Mouse (Mus musculus) midbrain, embryonic 14.5 days (tissue): ENCODE data around the gene Lpar2. TPM values are rescaled to one million over a fixed set of nuclear protein-coding genes. Genes with fewer than 3 reads are reported as not detected.
A peak's percentile ranks its signal among the peaks of the same experiment; 100 is the strongest.

Experiments used
- ATAC-seq: fragments of 200-750 bp; cut with Nextera tagmentation; 2 replicates; pipeline ENCODE4 v1.8.0; 2017; ENCODE audit warnings: moderate number of reproducible peaks, moderate library complexity; ENCODE audit not compliant: low FRiP score, low TSS enrichment
- DNase-seq: peaks from one replicate; pipeline ENCODE4 v3.0.0-alpha.2; 2015
- H3K27ac ChIP-seq: fragments of 300-500 bp; sonication (generic); replicated peaks from 2 replicates; pipeline ENCODE4 v1.5.1; 2014; ENCODE audit warnings: mild to moderate bottlenecking, low read depth, low read length, moderate library complexity
- H3K27me3 ChIP-seq: fragments of 300-500 bp; sonication (generic); 2 replicates; pipeline ENCODE4 v1.6.1; 2014; ENCODE audit warnings: low read length, control low read depth, mixed read lengths; ENCODE audit not compliant: control insufficient read depth, insufficient read depth
- H3K36me3 ChIP-seq: fragments of 300-500 bp; sonication (generic); 2 replicates; pipeline ENCODE4 v1.6.1; 2014; ENCODE audit warnings: low read length, control low read depth; ENCODE audit not compliant: control insufficient read depth, insufficient read depth
- H3K4me1 ChIP-seq: fragments of 300-500 bp; sonication (generic); 2 replicates; pipeline ENCODE4 v1.6.1; 2014; ENCODE audit warnings: mild to moderate bottlenecking, antibody characterized with exemption, low read length, control low read depth; ENCODE audit not compliant: control insufficient read depth, insufficient read depth
- H3K4me2 ChIP-seq: fragments of 300-500 bp; sonication (generic); 2 replicates; pipeline ENCODE4 v1.6.1; 2014; ENCODE audit warnings: mild to moderate bottlenecking, low read length, moderate library complexity
- H3K4me3 ChIP-seq: fragments of 300-500 bp; sonication (generic); replicated peaks from 2 replicates; pipeline ENCODE4 v1.5.1; 2014; ENCODE audit warnings: low read depth, low read length
- H3K9ac ChIP-seq: fragments of 300-500 bp; sonication (generic); replicated peaks from 2 replicates; pipeline ENCODE4 v1.6.1; 2014; ENCODE audit warnings: mild to moderate bottlenecking, low read length, moderate library complexity
- H3K9me3 ChIP-seq: fragments of 300-500 bp; sonication (generic); 2 replicates; pipeline ENCODE4 v1.6.1; 2016; ENCODE audit warnings: low read length, control low read depth, mixed read lengths; ENCODE audit not compliant: control insufficient read depth
- WGBS: fragments of 180-500 bp; shearing (Covaris S2); extraction: QIAGEN DNeasy Blood & Tissue Kit; methylation state at CpG from one replicate; pipeline ENCODE4 v1.1.7; 2014; 5-methylcytosine and 5-hydroxymethylcytosine counted together
- polyA plus RNA-seq: library from polyadenylated mRNA; unstranded; fragments of >200 nt; fragmentation: Nextera tagmentation; extraction: Ambion mirVana; gene quantifications from 2 replicates; pipeline ENCODE4 v1.2.1, GENCODE M21; 2014

Gene Lpar2
- polyA plus RNA-seq, 1 experiment from 2014 or later: 1.2 TPM

DNA sequence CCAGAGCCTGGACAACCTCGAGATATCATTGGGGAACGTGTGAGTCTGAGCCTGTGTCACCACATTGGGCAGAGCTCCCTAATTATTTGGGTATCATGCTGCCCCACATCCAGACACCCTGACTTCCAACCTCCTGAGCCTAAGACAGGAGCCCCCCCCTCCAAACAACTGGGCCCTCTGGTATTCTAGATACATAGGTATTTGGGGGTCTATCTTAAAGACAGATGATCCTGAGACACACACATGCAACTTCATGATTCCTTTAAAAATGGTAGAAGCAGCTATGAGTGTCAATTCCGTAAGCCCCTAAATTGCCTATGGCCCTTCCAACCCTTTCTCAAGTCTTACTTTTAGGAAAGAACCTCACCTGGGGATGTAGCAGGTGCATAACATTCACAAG, 12.4 kb upstream of the Lpar2 start:
- Histone ChIP-seq H3K27ac (no peak overlapping the region), H3K9ac (no peak overlapping the region; the same call in 1 of the 2 replicates), H3K27me3 (no peaks in the 10 kb centered on the region), H3K4me3 (peak overlapping the region; percentile 66; the same call in 1 of the 2 replicates), H3K36me3 (peaks cover 69% of the 10 kb centered on the region), H3K4me2 (peak overlapping the region; percentile 74), H3K4me1 (peaks cover 6% of the 10 kb centered on the region; the same call in 1 of the 2 replicates), H3K9me3 (no peaks in the 10 kb centered on the region)
- DNase-seq (no peak), ATAC-seq (no peak)
- 72% methylated on average over 3 of the region's 3 CpGs for WGBS

GRCm38 (mm10) chr8:69814881-69815280, 7.3 kb upstream of the Lpar2 start:
- Histone ChIP-seq H3K9ac (no peak overlapping the region), H3K36me3 (peaks cover 73% of the 10 kb centered on the region), H3K4me2 (no peak overlapping the region), H3K4me1 (no peaks in the 10 kb centered on the region), H3K4me3 (no peak overlapping the region), H3K27ac (no peak overlapping the region), H3K27me3 (no peaks in the 10 kb centered on the region), H3K9me3 (no peaks in the 10 kb centered on the region)
- no peak for ATAC-seq
- 89% methylated on average over 2 of the region's 2 CpGs for WGBS
- no peak for DNase-seq

DNA sequence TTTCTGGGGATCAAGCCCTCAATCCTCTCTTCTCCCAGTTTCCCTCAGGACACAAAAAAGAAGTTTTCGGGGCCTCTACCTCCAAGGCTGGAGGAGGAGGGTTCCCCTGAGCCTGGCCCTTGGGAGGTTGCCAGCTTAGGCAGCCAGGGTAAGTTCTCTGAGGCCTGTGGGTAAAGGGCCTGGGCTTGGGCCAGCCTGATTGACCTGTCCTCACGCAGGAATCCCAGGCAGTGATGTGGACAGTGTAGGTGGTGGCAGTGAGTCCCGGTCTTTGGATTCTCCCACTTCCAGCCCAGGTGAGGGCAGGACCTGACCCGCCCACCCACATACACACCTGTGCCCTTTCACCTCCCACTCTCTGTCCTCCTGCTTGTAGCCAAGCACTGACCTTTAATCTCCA, 6.8 kb upstream of the Lpar2 start:
- DNase-seq (no peak), ATAC-seq (no peak)
- Histone ChIP-seq H3K4me3 (no peak overlapping the region), H3K36me3 (peaks cover 78% of the 10 kb centered on the region), H3K27ac (no peak overlapping the region), H3K27me3 (no peaks in the 10 kb centered on the region), H3K4me1 (no peaks in the 10 kb centered on the region), H3K4me2 (no peak overlapping the region), H3K9ac (no peak overlapping the region), H3K9me3 (no peaks in the 10 kb centered on the region)
- WGBS: 94% methylated on average over 4 of the region's 4 CpGs

DNA sequence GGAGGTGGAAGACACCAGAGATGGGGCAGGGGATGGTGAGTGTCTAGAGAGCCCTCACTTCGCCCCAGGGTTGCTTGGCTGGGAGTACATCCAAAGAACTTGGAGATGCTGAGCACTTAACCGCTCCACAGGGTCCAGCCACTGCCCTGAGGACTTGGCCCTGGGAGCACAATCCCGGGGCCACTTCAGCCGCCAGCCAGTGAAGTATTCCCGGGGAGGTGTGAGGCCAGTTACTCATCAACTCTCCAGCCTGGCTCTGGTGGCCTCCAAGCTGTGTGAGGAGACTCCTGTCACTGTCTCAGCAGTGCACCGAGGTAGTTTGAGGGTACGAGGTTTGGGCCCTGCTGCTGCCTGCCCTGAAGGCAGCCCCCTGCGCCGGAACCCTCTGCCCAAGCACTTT, 1.8 kb upstream of the Lpar2 start:
- Histone ChIP-seq H3K4me3 (no peak overlapping the region), H3K27ac (no peak overlapping the region), H3K36me3 (peaks cover 44% of the 10 kb centered on the region), H3K4me1 (peaks cover 29% of the 10 kb centered on the region), H3K27me3 (no peaks in the 10 kb centered on the region), H3K9ac (no peak overlapping the region), H3K4me2 (no peak overlapping the region), H3K9me3 (no peaks in the 10 kb centered on the region)
- DNase-seq (no peak), ATAC-seq (no peak)
- WGBS: 88% methylated on average over 9 of the region's 9 CpGs

GRCm38 (mm10) chr8:69821971-69822385, 251 bp upstream of the Lpar2 start:
- under 1% methylated on average over 15 of the region's 22 CpGs for WGBS
- ATAC-seq: peak; percentile 66

DNA sequence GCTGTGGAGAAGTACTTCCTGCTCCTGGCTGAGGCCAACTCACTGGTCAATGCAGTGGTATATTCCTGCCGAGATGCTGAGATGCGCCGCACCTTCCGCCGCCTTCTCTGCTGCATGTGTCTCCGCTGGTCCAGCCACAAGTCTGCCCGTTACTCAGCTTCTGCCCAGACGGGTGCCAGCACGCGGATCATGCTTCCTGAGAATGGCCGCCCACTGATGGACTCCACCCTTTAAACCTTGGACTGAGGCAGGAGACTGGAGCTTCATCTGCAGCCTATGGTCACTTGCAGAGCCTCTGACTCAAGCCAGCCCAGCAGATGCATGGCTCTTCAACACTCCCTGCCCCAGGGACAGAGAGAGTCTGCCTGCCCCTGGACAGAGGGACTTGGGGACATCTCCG, 4.1 kb downstream of the Lpar2 start:
- ATAC-seq (no peak), DNase-seq (no peak)
- no peak overlapping the region for H3K9ac ChIP-seq
- no peak overlapping the region for H3K4me2 ChIP-seq
- H3K27ac ChIP-seq: no peak overlapping the region
- H3K4me1 ChIP-seq: peaks cover 31% of the 10 kb centered on the region
- no peak overlapping the region for H3K4me3 ChIP-seq
- no peaks in the 10 kb centered on the region for H3K27me3 ChIP-seq
- H3K9me3 ChIP-seq: no peaks in the 10 kb centered on the region
- 93% methylated on average over 12 of the region's 12 CpGs for WGBS
- H3K36me3 ChIP-seq: peaks cover 27% of the 10 kb centered on the region

More at GRCm38 (mm10) chr8:69821971-69822385, 251 bp upstream of the Lpar2 start:
- H3K27me3 ChIP-seq: no peaks in the 10 kb centered on the region
- peaks cover 43% of the 10 kb centered on the region for H3K36me3 ChIP-seq
- H3K4me3 ChIP-seq: peak overlapping the region; percentile 58
- H3K9ac ChIP-seq: peak overlapping the region; percentile 72
- peak overlapping the region; percentile 82 for H3K4me2 ChIP-seq
- peaks cover 31% of the 10 kb centered on the region for H3K4me1 ChIP-seq
- peak overlapping the region; percentile 81 for H3K27ac ChIP-seq
- no peaks in the 10 kb centered on the region for H3K9me3 ChIP-seq
- DNase-seq: peak; percentile 76

DNA sequence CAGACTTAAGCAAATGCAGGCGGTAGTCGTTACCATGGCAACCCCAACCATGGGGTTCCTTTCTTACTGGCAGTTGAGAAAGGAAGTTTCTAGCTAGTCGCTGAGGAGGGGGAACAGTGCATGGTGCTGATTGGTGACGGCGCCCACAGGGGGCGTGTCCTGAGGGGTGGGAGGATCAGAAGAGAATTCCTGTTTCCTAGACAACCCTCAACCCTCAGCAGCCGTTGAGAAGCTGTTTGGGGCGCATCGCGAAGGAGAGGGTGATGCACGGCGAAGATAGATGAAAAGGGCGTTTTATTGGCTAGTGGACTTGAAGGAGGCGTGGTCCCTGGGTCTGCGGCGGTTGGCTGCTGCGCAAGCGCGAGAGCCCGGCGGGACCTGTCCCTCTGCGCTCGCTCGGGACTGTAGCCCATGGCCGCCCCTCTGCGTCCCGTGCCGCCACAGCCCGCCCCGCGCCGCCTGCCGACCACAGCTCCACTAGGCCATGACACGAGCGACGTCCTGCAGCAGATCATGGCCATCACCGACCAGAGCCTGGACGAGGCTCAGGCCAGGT, 10.1 kb downstream of the Lpar2 start, which contains the start of gene Pbx4:
TSS of gene Pbx4 (plus strand) at position 194 of the 556 bp plus-strand sequence.
- Histone ChIP-seq H3K27me3 (no peaks in the 10 kb centered on the region), H3K27ac (peak within 1 kb of the TSS; percentile 83), H3K9ac (peak within 1 kb of the TSS; percentile 71), H3K4me3 (peak within 1 kb of the TSS; percentile 69), H3K4me1 (peaks cover 10% of the 10 kb centered on the region; the same call in 1 of the 2 replicates), H3K4me2 (peak within 1 kb of the TSS; percentile 84), H3K9me3 (no peaks in the 10 kb centered on the region), H3K36me3 (peaks cover 15% of the 10 kb centered on the region; the same call in 1 of the 2 replicates)
- DNase-seq (peak; percentile 98), ATAC-seq (peak; percentile 98)
- WGBS: 0% methylated on average over 38 of the region's 38 CpGs

DNA sequence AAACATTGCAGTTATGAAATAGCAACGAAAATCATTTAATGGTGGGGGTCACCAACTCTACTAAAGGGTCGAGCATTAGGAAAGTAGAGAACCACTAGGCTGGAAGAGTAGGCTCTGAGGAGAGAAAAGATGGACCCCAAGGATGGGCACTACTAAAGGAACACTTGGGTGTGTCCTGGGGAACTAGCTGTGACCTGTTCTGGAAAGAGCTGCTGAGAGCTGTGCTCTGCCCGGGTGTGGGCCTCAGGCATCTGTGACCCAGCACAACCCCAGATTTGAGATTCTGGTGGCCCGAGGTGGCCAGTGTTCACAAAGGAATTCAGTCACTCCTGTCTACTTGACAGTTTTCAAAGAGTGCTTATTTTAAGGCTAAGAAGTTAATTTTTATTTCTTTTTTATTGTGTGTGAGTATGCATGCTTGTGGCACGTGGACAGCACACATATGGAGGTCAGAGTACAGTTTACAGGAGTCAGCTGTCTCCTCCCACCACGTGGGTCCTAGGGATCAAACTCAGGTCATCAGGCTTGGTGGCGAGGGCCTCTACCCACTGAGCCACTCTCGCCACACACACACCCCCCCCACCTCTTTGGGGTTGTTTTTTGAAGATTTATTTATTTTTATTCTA, 14.9 kb downstream of the Lpar2 start:
- Histone ChIP-seq H3K27ac (no peak overlapping the region), H3K4me2 (no peak overlapping the region), H3K9ac (no peak overlapping the region), H3K27me3 (no peaks in the 10 kb centered on the region), H3K4me3 (no peak overlapping the region), H3K4me1 (peaks cover 6% of the 10 kb centered on the region; the same call in 1 of the 2 replicates), H3K9me3 (no peaks in the 10 kb centered on the region), H3K36me3 (peaks cover 15% of the 10 kb centered on the region)
- no peak for ATAC-seq
- 84% methylated on average over 8 of the region's 8 CpGs for WGBS
- DNase-seq: no peak
